Mouse (Mus musculus) lung, postnatal 0 days (tissue): ENCODE data around the gene Bex3.

ENCODE experiments used
- CTCF ChIP-seq: IDR thresholded peaks from 2 replicates; pipeline ENCODE4 v1.5.1; 2016; ENCODE audit warnings: antibody characterized with exemption, mild to moderate bottlenecking
- EP300 ChIP-seq: IDR thresholded peaks from 2 replicates; pipeline ENCODE4 v1.6.1; 2016; ENCODE audit warnings: antibody characterized with exemption, mild to moderate bottlenecking, control low read depth

GRCm38 (mm10) chrX:136238118-136238517 is 31.9 kb upstream of the Bex3 start:
- TF ChIP-seq EP300 (no peak), CTCF (peak; percentile 64)
